Mouse (Mus musculus) embryonic facial prominence, embryonic 13.5 days (tissue): ENCODE measurements around the gene Atrnl1. TPM values are rescaled to one million over a fixed set of nuclear protein-coding genes. Genes with fewer than 3 reads are reported as not detected.
"Not testable (repeated sequence)": the region's sequence is repeated elsewhere in the genome, so short reads cannot be mapped to it uniquely, and the experiment has no call there.

Source experiments
- ATAC-seq: fragments of 200-750 bp; cut with Nextera tagmentation; 2 replicates; pipeline ENCODE4 v1.8.0; 2017; ENCODE audit warnings: low read depth; ENCODE audit not compliant: insufficient number of reproducible peaks, insufficient read depth, low FRiP score, low TSS enrichment
- H3K27ac ChIP-seq: fragments of 300-500 bp; sonication (generic); 2 replicates; pipeline ENCODE4 v1.5.1; 2015; ENCODE audit warnings: moderate library complexity, mild to moderate bottlenecking, inconsistent platforms
- H3K27me3 ChIP-seq: fragments of 300-500 bp; sonication (generic); 2 replicates; pipeline ENCODE4 v1.6.1; 2015; ENCODE audit warnings: mild to moderate bottlenecking, inconsistent platforms
- H3K36me3 ChIP-seq: fragments of 300-500 bp; sonication (generic); 2 replicates; pipeline ENCODE4 v1.6.1; 2015; ENCODE audit warnings: mild to moderate bottlenecking, inconsistent platforms
- H3K4me1 ChIP-seq: fragments of 300-500 bp; sonication (generic); 2 replicates; pipeline ENCODE4 v1.6.1; 2015; ENCODE audit warnings: inconsistent platforms
- H3K4me2 ChIP-seq: fragments of 300-500 bp; sonication (generic); 2 replicates; pipeline ENCODE4 v1.6.1; 2015; ENCODE audit warnings: moderate library complexity, mild to moderate bottlenecking, inconsistent platforms
- H3K4me3 ChIP-seq: fragments of 300-500 bp; sonication (generic); 2 replicates; pipeline ENCODE4 v1.5.1; 2015; ENCODE audit warnings: mild to moderate bottlenecking, inconsistent platforms
- H3K9ac ChIP-seq: fragments of 300-500 bp; sonication (generic); 2 replicates; pipeline ENCODE4 v1.6.1; 2015; ENCODE audit warnings: mild to moderate bottlenecking, inconsistent platforms
- H3K9me3 ChIP-seq: fragments of 300-500 bp; sonication (generic); 2 replicates; pipeline ENCODE4 v1.6.1; 2016; ENCODE audit warnings: inconsistent platforms
- WGBS: fragments of 180-500 bp; shearing (Covaris S2); methylation state at CpG from one replicate; pipeline ENCODE4 v1.1.7; 2015; ENCODE audit warnings: mixed read lengths; 5-methylcytosine and 5-hydroxymethylcytosine counted together
- polyA plus RNA-seq: library from polyadenylated mRNA; unstranded; fragments of >200 nt; fragmentation: Nextera tagmentation; extraction: Ambion mirVana; gene quantifications from 2 replicates; pipeline ENCODE4 v1.2.1, GENCODE M21; 2015

Gene Atrnl1
- polyA plus RNA-seq, 1 experiment from 2014 or later: 8.2 TPM

DNA sequence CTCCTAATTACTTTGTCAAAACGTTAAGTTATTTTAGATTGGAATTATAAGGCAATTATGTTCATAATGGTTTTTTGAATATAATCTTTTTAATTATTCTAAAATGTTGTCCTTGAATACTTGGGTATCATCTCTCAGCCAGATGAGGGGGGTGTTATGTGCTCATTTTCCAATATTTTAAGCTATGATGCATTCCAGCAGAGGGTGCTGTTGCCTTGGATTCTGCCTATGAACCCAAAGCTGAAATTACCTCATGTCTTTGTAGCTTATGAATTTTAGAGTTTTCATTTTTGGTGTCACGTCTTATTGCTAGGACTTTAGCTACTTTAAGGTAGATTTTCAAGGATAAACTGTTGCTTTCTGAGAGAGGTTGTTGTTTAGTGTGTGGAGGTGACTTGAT is 44.2 kb downstream of the Atrnl1 start:
- ATAC-seq: no peak
- Histone ChIP-seq H3K27me3 (no peaks in the 10 kb centered on the region), H3K27ac (no peak overlapping the region), H3K9me3 (no peaks in the 10 kb centered on the region), H3K4me3 (no peak overlapping the region), H3K4me2 (no peak overlapping the region), H3K36me3 (peaks cover 37% of the 10 kb centered on the region), H3K9ac (no peak overlapping the region), H3K4me1 (no peaks in the 10 kb centered on the region)
- 64% methylated on average over 2 of the region's 2 CpGs for WGBS

DNA sequence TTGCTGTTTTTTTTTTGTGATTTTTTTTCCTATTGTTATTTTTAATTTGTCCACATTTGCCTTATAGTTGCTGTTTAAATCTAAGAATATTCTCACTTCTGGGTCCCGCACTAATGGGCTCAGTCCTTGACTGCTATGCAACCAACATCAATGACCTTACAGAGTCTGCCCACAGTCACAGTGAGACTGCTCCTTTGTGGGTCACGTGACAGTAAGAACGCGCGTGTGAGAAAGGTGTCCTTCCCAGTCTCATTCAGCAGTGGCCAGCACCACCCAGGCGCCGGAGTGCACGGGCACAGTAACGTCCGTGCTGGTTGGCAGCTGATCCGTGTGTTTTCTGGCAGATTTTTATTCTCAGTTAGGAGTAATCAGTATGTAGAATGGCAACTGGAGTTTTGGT is 44.7 kb downstream of the Atrnl1 start:
- Histone ChIP-seq H3K9ac (no peak overlapping the region), H3K27me3 (no peaks in the 10 kb centered on the region), H3K4me2 (no peak overlapping the region), H3K27ac (no peak overlapping the region), H3K4me3 (no peak overlapping the region), H3K9me3 (no peaks in the 10 kb centered on the region), H3K36me3 (peaks cover 37% of the 10 kb centered on the region), H3K4me1 (no peaks in the 10 kb centered on the region)
- 93% methylated on average over 11 of the region's 11 CpGs for WGBS
- ATAC-seq: no peak

DNA sequence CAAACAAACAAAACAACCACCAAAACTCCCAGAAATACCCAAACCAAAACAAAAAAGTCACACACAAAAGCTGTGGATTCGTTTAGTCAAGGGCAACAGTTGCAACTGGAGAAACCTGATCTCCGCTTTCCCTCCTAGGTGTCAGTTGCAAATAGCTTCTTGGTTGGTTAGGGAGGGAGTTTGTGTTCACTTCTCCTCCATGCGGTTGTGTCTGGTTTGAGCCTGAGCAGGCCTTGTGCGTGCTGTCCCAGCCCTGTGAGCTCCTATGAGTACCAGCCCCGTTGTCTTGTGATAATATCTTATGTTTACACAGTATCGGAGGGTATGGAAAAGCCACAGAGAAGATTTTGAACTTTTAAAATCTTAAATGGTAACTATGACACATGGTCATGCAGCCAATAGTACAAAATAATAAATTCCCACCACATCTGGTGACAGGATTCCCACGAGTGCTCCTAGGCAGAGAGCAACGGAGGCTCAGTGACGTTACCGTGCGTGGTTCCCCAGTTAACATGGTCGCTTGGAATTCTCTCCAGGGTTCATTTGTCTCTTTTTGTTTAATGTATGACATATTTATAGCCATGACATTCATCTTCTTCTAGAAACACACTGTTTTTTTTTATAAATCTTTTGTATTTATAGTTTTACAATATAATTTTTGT is 46.7 kb downstream of the Atrnl1 start:
- no peak for ATAC-seq
- Histone ChIP-seq H3K9me3 (no peaks in the 10 kb centered on the region), H3K27ac (no peak overlapping the region), H3K27me3 (no peaks in the 10 kb centered on the region), H3K4me1 (no peaks in the 10 kb centered on the region), H3K36me3 (peaks cover 36% of the 10 kb centered on the region), H3K4me3 (no peak overlapping the region), H3K4me2 (no peak overlapping the region), H3K9ac (no peak overlapping the region)
- 69% methylated on average over 12 of the region's 12 CpGs for WGBS

DNA sequence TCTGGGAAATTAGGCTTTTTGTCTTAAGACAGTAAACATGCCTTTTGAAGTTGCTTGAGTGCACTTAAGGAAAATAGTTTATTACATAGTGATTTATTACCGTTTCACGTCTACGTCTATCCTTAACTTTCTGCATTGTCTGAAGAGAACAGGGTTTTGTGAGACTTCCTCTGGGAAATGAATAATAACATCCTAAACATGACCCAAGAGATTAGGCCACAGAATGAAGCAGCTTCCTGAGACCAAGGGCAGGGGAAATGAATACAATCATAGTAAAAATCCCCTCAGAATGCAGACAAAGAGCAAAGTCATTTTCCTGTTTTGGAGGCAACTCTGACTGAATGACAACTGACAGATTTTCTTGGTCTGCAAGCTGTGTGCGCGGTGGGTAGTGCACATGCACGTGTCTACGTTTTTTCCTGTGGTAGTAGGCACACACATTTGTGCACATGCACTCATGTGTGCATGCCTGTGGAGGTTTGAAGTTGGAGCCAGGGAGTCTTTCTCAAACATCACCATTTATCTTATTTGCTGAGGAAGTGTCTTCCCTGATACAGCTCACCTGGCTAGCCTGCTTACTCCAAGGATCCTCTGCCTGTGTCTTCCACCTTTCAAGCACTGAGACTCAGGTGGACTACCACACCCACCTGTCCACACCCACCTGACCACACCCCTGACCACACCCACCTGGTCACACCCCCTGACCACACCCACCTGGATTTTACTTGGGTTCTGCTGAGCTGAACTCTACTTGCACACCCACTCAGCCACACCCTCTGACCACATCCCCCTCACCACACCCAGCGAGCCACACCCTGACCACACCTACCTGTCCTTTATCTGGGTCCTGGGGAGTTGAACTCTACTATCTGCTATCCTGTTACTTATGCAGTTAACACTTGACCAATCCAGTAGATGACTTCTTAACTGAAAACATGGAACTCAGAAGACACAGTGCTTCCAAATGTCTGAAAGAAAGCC is 47.6 kb downstream of the Atrnl1 start:
- no peak for ATAC-seq
- peaks cover 38% of the 10 kb centered on the region for H3K36me3 ChIP-seq
- no peaks in the 10 kb centered on the region for H3K27me3 ChIP-seq
- H3K27ac ChIP-seq: no peak overlapping the region
- no peaks in the 10 kb centered on the region for H3K4me1 ChIP-seq
- 92% methylated on average over 8 of the region's 8 CpGs for WGBS
- H3K4me2 ChIP-seq: no peak overlapping the region
- no peak overlapping the region for H3K9ac ChIP-seq
- H3K9me3 ChIP-seq: no peaks in the 10 kb centered on the region
- no peak overlapping the region for H3K4me3 ChIP-seq

DNA sequence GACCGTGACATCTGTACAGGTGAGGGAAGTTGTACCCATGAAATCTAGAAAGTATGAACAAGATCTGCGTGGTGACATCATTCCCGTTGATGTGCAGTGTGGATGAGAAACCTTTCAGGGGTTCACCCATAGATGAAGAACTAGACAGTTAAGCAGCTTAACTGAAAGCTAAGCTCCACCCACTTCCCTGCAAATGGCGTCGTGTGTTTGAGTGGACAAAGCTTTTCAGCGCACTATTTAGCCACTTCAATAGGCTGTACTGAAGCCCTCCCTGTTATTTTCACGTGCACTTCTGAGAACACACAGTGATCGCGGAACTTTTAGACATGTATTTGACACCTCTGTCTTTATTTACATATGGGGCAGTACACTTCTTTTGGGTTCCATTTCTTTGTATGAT is 56.2 kb downstream of the Atrnl1 start:
- no peak overlapping the region for H3K9ac ChIP-seq

DNA sequence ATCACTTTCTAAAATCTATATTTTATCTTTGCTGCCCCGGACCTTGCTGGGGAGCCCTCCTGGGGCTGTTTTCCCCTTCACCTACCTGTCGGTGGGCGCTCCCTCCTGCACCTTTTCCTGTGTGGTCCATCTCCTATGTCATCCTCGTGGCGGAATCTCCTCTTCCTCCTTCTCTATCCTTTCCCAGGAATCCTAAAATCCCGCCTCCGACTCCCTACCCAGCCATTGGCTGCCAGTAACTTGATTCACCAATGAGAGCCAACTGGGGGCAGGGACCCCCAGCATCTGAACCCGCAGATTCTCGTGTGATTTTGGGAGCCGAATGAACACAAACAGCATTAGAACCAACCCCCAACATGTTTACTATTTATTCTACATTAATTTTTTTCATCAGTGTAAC is 57.1 kb downstream of the Atrnl1 start:
- no peak for ATAC-seq
- Histone ChIP-seq H3K27me3 (no peaks in the 10 kb centered on the region), H3K9me3 (no peaks in the 10 kb centered on the region), H3K9ac (no peak overlapping the region), H3K4me3 (no peak overlapping the region), H3K27ac (no peak overlapping the region), H3K4me1 (no peaks in the 10 kb centered on the region), H3K36me3 (peaks cover 31% of the 10 kb centered on the region), H3K4me2 (no peak overlapping the region)
- WGBS: 88% methylated on average over 10 of the region's 10 CpGs

More for the DNA sequence above, 56.2 kb downstream of the Atrnl1 start:
- Histone ChIP-seq H3K4me2 (no peak overlapping the region), H3K27ac (no peak overlapping the region), H3K36me3 (peaks cover 31% of the 10 kb centered on the region), H3K4me1 (no peaks in the 10 kb centered on the region), H3K4me3 (no peak overlapping the region), H3K27me3 (no peaks in the 10 kb centered on the region), H3K9me3 (no peaks in the 10 kb centered on the region)
- ATAC-seq: no peak
- 89% methylated on average over 9 of the region's 9 CpGs for WGBS

DNA sequence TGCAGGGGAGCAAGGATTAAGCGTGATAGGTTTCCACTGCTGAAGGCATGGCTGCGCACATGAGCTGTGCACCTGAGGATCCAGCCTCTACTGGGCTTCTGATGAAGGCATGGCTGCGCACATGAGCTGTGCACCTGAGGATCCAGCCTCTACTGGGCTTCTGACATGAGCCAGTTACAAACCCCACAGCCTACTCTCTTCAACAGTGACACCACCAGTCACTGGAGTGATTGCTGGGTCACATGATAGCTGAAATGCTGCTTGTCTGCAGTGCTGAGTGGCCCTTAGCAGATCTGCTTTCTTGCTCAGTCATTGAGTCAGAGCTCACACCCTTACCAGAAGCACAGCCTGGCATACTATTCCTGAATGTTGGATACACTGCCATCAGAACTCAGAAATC is 68.6 kb downstream of the Atrnl1 start:
- H3K27ac ChIP-seq: no peak overlapping the region
- ATAC-seq: no peak
- WGBS: 95% methylated on average over 3 of the region's 3 CpGs
- peaks cover 21% of the 10 kb centered on the region for H3K36me3 ChIP-seq
- no peak overlapping the region for H3K9ac ChIP-seq
- H3K4me1 ChIP-seq: peaks cover 10% of the 10 kb centered on the region; the same call in 1 of the 2 replicates
- H3K4me3 ChIP-seq: no peak overlapping the region
- H3K27me3 ChIP-seq: no peaks in the 10 kb centered on the region
- H3K9me3 ChIP-seq: no peaks in the 10 kb centered on the region
- no peak overlapping the region for H3K4me2 ChIP-seq

DNA sequence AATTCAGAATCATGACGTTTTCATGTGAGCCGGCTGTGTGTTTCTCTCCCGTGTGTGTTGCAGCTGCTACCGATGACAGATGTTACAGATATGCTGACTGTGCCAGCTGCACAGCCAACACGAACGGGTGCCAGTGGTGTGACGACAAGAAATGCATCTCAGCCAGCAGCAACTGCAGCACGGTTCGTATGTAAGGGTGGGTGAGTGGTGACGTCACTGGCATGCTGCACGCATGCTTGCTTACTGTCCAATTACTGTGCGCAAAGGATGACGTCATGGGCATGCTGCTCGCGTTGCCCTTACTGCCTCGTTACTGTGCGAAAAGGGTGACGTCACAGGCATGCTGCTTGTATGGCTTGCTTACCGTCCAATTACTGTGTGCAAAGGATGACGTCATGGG is 75.8 kb downstream of the Atrnl1 start:
- Histone ChIP-seq H3K4me2 (no peak overlapping the region), H3K4me3 (no peak overlapping the region), H3K36me3 (peaks cover 18% of the 10 kb centered on the region), H3K27me3 (no peaks in the 10 kb centered on the region), H3K4me1 (no peaks in the 10 kb centered on the region), H3K27ac (no peak overlapping the region), H3K9ac (no peak overlapping the region), H3K9me3 (no peaks in the 10 kb centered on the region)
- 82% methylated on average over 20 of the region's 20 CpGs for WGBS
- ATAC-seq: no peak

DNA sequence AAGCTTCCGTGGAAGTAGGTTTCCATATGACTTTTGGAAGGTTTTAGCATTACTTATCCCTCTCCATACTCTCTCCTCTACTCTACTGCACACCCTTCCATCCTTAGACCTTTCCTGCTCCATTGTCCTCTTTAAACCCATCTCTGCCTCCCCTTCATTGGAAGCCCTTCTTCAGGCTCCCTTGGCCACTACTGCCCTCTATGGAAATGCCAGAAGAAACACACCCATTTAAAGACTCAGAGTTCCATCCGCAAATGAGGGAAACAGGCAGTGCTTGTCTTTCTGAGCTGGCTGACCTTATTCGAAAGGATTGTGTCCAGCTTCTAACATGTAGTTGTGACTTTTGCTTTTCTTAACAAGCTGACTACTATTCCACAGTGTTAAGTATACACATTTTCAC is 81.7 kb downstream of the Atrnl1 start:
- H3K4me1 ChIP-seq: no peaks in the 10 kb centered on the region
- H3K27ac ChIP-seq: no peak overlapping the region
- H3K27me3 ChIP-seq: no peaks in the 10 kb centered on the region
- 84% methylated on average over 3 of the region's 3 CpGs for WGBS
- H3K36me3 ChIP-seq: peaks cover 34% of the 10 kb centered on the region
- H3K4me3 ChIP-seq: no peak overlapping the region
- no peak overlapping the region for H3K4me2 ChIP-seq
- ATAC-seq: no peak
- H3K9me3 ChIP-seq: no peaks in the 10 kb centered on the region
- no peak overlapping the region for H3K9ac ChIP-seq

DNA sequence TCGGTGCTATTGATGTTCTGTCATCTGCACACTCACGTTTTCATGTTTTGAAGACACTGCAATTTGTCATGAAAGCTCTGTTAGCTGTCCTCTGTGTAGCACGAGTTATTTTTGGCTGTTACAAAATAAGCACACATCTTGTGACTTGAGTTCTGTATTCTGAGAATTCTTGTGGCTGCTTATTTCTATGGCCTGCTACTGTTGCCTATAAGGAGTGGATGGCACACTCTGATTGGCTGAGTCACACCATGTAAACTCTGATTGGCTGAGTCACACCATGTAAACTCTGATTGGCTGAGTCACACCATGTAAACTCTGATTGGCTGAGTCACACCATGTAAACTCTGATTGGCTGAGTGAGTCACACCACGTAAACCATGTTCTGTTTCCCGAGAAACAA is 85.9 kb downstream of the Atrnl1 start:
- peaks cover 42% of the 10 kb centered on the region for H3K36me3 ChIP-seq
- 90% methylated on average over 5 of the region's 5 CpGs for WGBS
- not testable (repeated sequence) for H3K27ac ChIP-seq, H3K27me3 ChIP-seq, H3K4me1 ChIP-seq, H3K4me3 ChIP-seq, H3K9me3 ChIP-seq, H3K9ac ChIP-seq, ATAC-seq, H3K4me2 ChIP-seq

DNA sequence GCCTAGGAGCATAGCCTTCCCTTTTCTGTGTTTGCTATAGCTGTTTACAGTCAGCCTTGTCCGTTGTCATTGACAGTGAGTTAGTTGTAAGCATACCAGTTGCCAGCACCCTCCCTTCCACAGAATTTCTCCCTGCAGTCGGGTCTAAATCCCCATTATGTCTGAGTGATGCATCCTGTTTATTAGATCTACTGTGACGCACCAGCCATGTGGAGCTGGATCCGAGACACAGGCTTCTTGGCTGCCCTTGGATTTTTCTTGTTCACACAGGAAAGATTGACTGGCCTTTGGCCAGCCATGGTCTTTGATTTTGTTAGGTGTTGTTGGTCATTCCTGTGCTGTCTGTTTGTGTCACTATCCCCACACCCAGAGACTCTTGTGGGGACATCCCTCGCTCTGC is 102.3 kb downstream of the Atrnl1 start:
- 62% methylated on average over 5 of the region's 5 CpGs for WGBS
- no peak overlapping the region for H3K27ac ChIP-seq
- no peaks in the 10 kb centered on the region for H3K9me3 ChIP-seq
- no peak overlapping the region for H3K4me3 ChIP-seq
- no peak for ATAC-seq
- no peak overlapping the region for H3K9ac ChIP-seq
- peaks cover 4% of the 10 kb centered on the region; the same call in 1 of the 2 replicates for H3K4me1 ChIP-seq
- peaks cover 44% of the 10 kb centered on the region for H3K36me3 ChIP-seq
- no peaks in the 10 kb centered on the region for H3K27me3 ChIP-seq
- H3K4me2 ChIP-seq: no peak overlapping the region

DNA sequence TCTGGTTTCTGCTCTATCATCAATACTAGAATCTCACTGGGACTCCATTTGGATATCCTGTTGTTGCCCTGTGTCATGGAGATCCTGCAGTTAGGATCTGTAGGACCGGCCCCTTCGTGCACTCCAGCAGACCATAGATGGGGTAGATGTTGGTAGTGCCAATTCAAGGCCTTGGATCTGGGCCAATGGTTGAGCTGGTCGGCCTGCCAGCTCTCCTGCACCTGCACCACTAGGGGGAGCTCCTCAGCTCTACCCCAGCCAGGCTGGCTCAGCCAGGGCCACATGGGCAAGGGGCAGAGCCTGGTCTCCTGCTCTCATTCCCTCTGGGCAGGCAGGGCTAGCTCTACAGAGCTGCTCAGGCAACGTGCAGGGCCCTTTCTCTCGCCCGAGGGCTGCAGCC is 114.1 kb downstream of the Atrnl1 start:
- no peaks in the 10 kb centered on the region for H3K9me3 ChIP-seq

More for the DNA sequence above, 114.1 kb downstream of the Atrnl1 start:
- ATAC-seq: no peak
- WGBS: 88% methylated on average over 6 of the region's 6 CpGs
- no peaks in the 10 kb centered on the region for H3K4me1 ChIP-seq
- H3K4me3 ChIP-seq: no peak overlapping the region
- no peaks in the 10 kb centered on the region for H3K27me3 ChIP-seq
- H3K9ac ChIP-seq: no peak overlapping the region
- no peak overlapping the region for H3K4me2 ChIP-seq
- H3K27ac ChIP-seq: no peak overlapping the region
- peaks cover 14% of the 10 kb centered on the region; the same call in 1 of the 2 replicates for H3K36me3 ChIP-seq
